Mouse (Mus musculus) inflammation-experienced regulatory T-cells, adult 6 months (primary cell): Measurements from ENCODE around the gene Lrrc14b. TPM values are rescaled to one million over a fixed set of nuclear protein-coding genes. Genes with fewer than 3 reads are reported as not detected.

Source experiments
- polyA plus RNA-seq, 3 experiments: library from polyadenylated mRNA; unstranded; fragments of 100-300 nt; shearing (Covaris generic); gene quantifications; one replicate each; pipeline ENCODE4 v1.2.1; 2017

The Lrrc14b gene
- polyA plus RNA-seq, 3 experiments from 2014 or later = not detected

Other genes with a start within 250 kb of the Lrrc14b start
- gene Slc9a3, start 242.5 kb downstream of the Lrrc14b start, polyA plus RNA-seq = under 1 TPM in 1 of 3 experiments, not detected in 2; 0.17 TPM
- gene Exoc3, start 155.3 kb downstream of the Lrrc14b start, polyA plus RNA-seq = 10 to 100 TPM; 82.9 to 87.4 (median 86.4) TPM
- gene Ahrr, start 71.7 kb downstream of the Lrrc14b start, polyA plus RNA-seq = under 1 TPM in 2 of 3 experiments, not detected in 1; 0.09 to 0.16 TPM
- 100 to 1,000 TPM; 181 to 205 (median 183) TPM for gene Pdcd6, start 46.4 kb downstream of the Lrrc14b start, polyA plus RNA-seq
- gene Sdha, start 13.7 kb downstream of the Lrrc14b start, polyA plus RNA-seq = 100 to 1,000 TPM; 264 to 339 (median 292) TPM
- gene Ccdc127, start 13.7 kb downstream of the Lrrc14b start, polyA plus RNA-seq = 10 to 100 TPM; 39.0 to 40.3 (median 39.1) TPM
- 1 to 10 TPM; 1.7 to 2.7 (median 1.7) TPM for gene Zfp72, start 26.8 kb upstream of the Lrrc14b start, polyA plus RNA-seq
- gene Ftl1-ps1, start 35.7 kb upstream of the Lrrc14b start, polyA plus RNA-seq = 10 to 100 TPM; 42.2 to 99.5 (median 52.3) TPM
- 10 to 100 TPM; 19.0 to 27.5 (median 20.9) TPM for gene Zfp825, start 130.0 kb upstream of the Lrrc14b start, polyA plus RNA-seq